Mouse (Mus musculus) hindbrain, embryonic 11.5 days (tissue): ENCODE measurements around the gene Cela2a. TPM values are rescaled to one million over a fixed set of nuclear protein-coding genes. Genes with fewer than 3 reads are reported as not detected.

Experiments used
- polyA plus RNA-seq: library from polyadenylated mRNA; unstranded; fragments of >200 nt; fragmentation: Nextera tagmentation; extraction: Ambion mirVana; gene quantifications from 2 replicates; pipeline ENCODE4 v1.2.1, GENCODE M21; 2014

The Cela2a gene
- polyA plus RNA-seq, 1 experiment from 2014 or later, result not detected

Other genes starting within 250 kb of the Cela2a start
- 29.1 and 31.1 TPM in 2 replicates for gene Fblim1, start 220.1 kb downstream of the Cela2a start, polyA plus RNA-seq
- 0.33 and 0.52 TPM in 2 replicates for gene Tmem82, start 207.5 kb downstream of the Cela2a start, polyA plus RNA-seq
- not detected in 2 replicates for gene Slc25a34, start 202.3 kb downstream of the Cela2a start, polyA plus RNA-seq
- 2.5 and 3.0 TPM in 2 replicates for gene Plekhm2, start 161.3 kb downstream of the Cela2a start, polyA plus RNA-seq
- gene Rsc1a1, start 140.6 kb downstream of the Cela2a start, polyA plus RNA-seq, result 1.9 and 2.0 TPM in 2 replicates
- 15.0 and 18.9 TPM in 2 replicates for gene Ddi2, start 102.7 kb downstream of the Cela2a start, polyA plus RNA-seq
- gene Agmat, start 79.5 kb downstream of the Cela2a start, polyA plus RNA-seq, result 0.14 TPM in 1 of 2 replicates, not detected in the other
- 4.9 and 5.4 TPM in 2 replicates for gene Dnajc16, start 35.2 kb downstream of the Cela2a start, polyA plus RNA-seq
- gene Casp9, start 32.5 kb downstream of the Cela2a start, polyA plus RNA-seq, result 17.3 and 17.6 TPM in 2 replicates
- not detected in 2 replicates for gene Ctrc, start 20.2 kb upstream of the Cela2a start, polyA plus RNA-seq
- gene Efhd2, start 48.8 kb upstream of the Cela2a start, polyA plus RNA-seq, result 25.0 and 26.1 TPM in 2 replicates
- 3.5 and 4.0 TPM in 2 replicates for gene Fhad1, start 188.9 kb upstream of the Cela2a start, polyA plus RNA-seq